Mouse (Mus musculus) embryonic facial prominence, embryonic 12.5 days (tissue): ENCODE measurements around the gene Pmepa1. TPM values are rescaled to one million over a fixed set of nuclear protein-coding genes. Genes with fewer than 3 reads are reported as not detected.
A peak's percentile ranks its signal among the peaks of the same experiment; 100 is the strongest.

Source experiments
- ATAC-seq: fragments of 200-750 bp; cut with Nextera tagmentation; 2 replicates; pipeline ENCODE4 v1.8.0; 2017; ENCODE audit not compliant: insufficient number of reproducible peaks, insufficient read depth, low FRiP score, low TSS enrichment
- H3K27ac ChIP-seq: fragments of 300-500 bp; sonication (generic); 2 replicates; pipeline ENCODE4 v1.5.1; 2016; ENCODE audit warnings: mild to moderate bottlenecking
- H3K27me3 ChIP-seq: fragments of 300-500 bp; sonication (generic); 2 replicates; pipeline ENCODE4 v1.6.1; 2016; ENCODE audit warnings: mild to moderate bottlenecking, moderate library complexity
- H3K36me3 ChIP-seq: fragments of 300-500 bp; sonication (generic); 2 replicates; pipeline ENCODE4 v1.6.1; 2016; ENCODE audit warnings: mild to moderate bottlenecking
- H3K4me1 ChIP-seq: fragments of 300-500 bp; sonication (generic); 2 replicates; pipeline ENCODE4 v1.6.1; 2016
- H3K4me2 ChIP-seq: fragments of 300-500 bp; sonication (generic); replicated peaks from 2 replicates; pipeline ENCODE4 v1.6.1; 2016; ENCODE audit warnings: mild to moderate bottlenecking, moderate library complexity
- H3K4me3 ChIP-seq: fragments of 300-500 bp; sonication (generic); 2 replicates; pipeline ENCODE4 v1.5.1; 2016; ENCODE audit warnings: mild to moderate bottlenecking
- H3K9ac ChIP-seq: fragments of 300-500 bp; sonication (generic); 2 replicates; pipeline ENCODE4 v1.6.1; 2016; ENCODE audit warnings: mild to moderate bottlenecking, moderate library complexity
- H3K9me3 ChIP-seq: fragments of 300-500 bp; sonication (generic); 2 replicates; pipeline ENCODE4 v1.6.1; 2016; ENCODE audit warnings: mild to moderate bottlenecking, moderate library complexity
- WGBS: fragments of 180-500 bp; shearing (Covaris S2); methylation state at CpG from one replicate; pipeline ENCODE4 v1.1.7; 2016; 5-methylcytosine and 5-hydroxymethylcytosine counted together
- polyA plus RNA-seq: library from polyadenylated mRNA; unstranded; fragments of >200 nt; fragmentation: Nextera tagmentation; extraction: Ambion mirVana; gene quantifications from 2 replicates; pipeline ENCODE4 v1.2.1, GENCODE M21; 2016

The Pmepa1 gene
- polyA plus RNA-seq, 1 experiment from 2014 or later: 5.8 TPM

GRCm38 (mm10) chr2:173249965-173250364 lies 26.4 kb downstream of the Pmepa1 start:
- Histone ChIP-seq H3K9me3 (no peaks in the 10 kb centered on the region), H3K27ac (no peak overlapping the region), H3K36me3 (no peaks in the 10 kb centered on the region), H3K27me3 (no peaks in the 10 kb centered on the region), H3K4me3 (no peak overlapping the region), H3K4me2 (no peak overlapping the region), H3K4me1 (peaks cover 91% of the 10 kb centered on the region), H3K9ac (no peak overlapping the region)
- no peak for ATAC-seq
- WGBS: 60% methylated on average over 8 of the region's 8 CpGs

DNA sequence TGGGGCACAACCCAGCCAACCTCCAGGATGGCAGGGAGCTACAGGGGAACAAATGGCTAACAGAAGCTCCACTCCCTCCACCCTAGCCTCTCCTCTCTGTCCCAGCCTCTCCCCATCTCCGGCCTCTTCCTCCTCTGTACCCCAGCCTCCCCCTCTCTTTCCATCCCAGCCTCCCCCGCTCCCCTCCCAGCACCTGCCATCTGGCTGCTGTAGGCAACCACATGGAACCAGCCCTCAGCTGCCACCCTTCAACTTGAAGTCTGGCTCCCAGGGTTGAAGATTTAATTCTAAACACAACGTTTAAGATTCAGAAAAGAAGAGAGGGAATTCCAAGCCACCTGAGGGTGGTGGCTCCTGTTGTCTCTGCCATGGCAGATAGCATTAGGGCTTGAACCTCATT lies 26.9 kb downstream of the Pmepa1 start:
- no peak for ATAC-seq
- WGBS: 62% methylated on average over 3 of the region's 3 CpGs
- H3K9ac ChIP-seq: no peak overlapping the region
- no peaks in the 10 kb centered on the region for H3K36me3 ChIP-seq
- H3K4me3 ChIP-seq: no peak overlapping the region
- H3K9me3 ChIP-seq: no peaks in the 10 kb centered on the region
- no peaks in the 10 kb centered on the region for H3K27me3 ChIP-seq
- H3K27ac ChIP-seq: no peak overlapping the region
- peaks cover 86% of the 10 kb centered on the region for H3K4me1 ChIP-seq
- no peak overlapping the region for H3K4me2 ChIP-seq

DNA sequence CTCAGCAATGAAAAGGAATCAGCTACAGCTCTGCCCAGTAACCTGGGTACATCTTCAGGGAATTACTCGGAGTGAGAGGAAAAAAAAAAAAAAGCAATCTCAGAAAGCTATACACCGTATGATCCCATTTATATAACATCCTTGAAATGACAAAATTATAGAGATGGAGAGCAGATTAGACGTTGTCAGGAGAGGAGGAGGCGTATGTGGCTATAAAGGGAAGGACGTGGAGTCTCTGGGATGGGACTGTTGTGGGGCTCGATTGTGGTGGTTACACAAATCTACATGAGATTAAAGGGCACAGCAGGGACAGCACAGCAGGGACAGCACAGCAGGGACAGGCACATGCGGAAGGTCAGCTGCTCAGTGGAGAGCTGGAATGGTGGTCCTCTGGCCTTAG lies 27.5 kb downstream of the Pmepa1 start:
- WGBS: 75% methylated on average over 7 of the region's 7 CpGs
- peaks cover 82% of the 10 kb centered on the region for H3K4me1 ChIP-seq
- no peaks in the 10 kb centered on the region for H3K9me3 ChIP-seq

DNA sequence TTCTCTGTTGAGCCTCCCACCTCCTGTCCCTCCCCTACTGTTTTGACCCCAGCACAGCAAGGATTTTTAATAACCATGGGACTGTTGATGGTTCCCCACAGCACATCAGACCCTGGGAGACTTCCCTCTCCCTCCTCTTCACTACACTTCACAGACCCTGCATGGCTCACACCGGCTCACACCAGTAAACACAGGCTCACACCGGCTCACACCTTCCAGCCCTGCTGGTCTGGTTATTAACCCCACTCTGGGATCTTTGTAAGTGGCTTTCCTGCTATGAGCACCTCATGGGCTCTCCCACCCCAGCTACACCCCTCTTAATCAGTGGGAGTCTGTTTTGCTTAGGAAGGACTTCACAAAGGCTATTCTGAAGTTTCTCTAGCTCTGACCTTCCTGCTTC lies 28.4 kb downstream of the Pmepa1 start:
- peak overlapping the region; percentile 54; the same call in 1 of the 2 replicates for H3K27ac ChIP-seq
- H3K9ac ChIP-seq: no peak overlapping the region
- H3K27me3 ChIP-seq: no peaks in the 10 kb centered on the region
- no peaks in the 10 kb centered on the region for H3K9me3 ChIP-seq
- ATAC-seq: no peak
- peaks cover 82% of the 10 kb centered on the region for H3K4me1 ChIP-seq
- H3K4me2 ChIP-seq: no peak overlapping the region
- H3K36me3 ChIP-seq: no peaks in the 10 kb centered on the region
- WGBS: 44% methylated on average over 2 of the region's 2 CpGs
- no peak overlapping the region for H3K4me3 ChIP-seq

More for the DNA sequence above, 27.5 kb downstream of the Pmepa1 start:
- no peaks in the 10 kb centered on the region for H3K36me3 ChIP-seq
- no peak overlapping the region for H3K9ac ChIP-seq
- H3K27ac ChIP-seq: no peak overlapping the region
- H3K4me3 ChIP-seq: no peak overlapping the region
- no peaks in the 10 kb centered on the region for H3K27me3 ChIP-seq
- no peak overlapping the region for H3K4me2 ChIP-seq
- ATAC-seq: no peak

DNA sequence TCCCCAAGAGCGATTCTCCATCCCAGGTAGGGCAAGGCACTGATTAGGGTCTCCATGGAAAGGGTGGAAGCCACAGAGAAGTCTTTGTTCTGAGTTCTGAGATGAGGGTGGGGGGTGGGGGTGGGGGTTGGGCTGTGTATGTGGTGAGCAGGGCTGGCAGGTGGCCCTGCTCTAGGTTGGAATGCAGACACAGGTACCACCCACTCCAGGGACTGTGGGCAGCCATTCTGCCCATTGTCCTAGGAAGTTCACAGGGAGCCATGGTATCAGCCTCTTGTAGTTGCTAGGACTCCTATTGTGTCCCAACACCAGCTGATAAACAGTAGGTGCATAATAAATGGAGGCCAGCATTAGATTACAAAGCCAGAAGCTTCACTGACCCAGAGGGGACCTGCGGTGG lies 29.1 kb downstream of the Pmepa1 start:
- no peaks in the 10 kb centered on the region for H3K36me3 ChIP-seq
- WGBS: 25% methylated on average over 2 of the region's 2 CpGs
- no peak for ATAC-seq
- peaks cover 79% of the 10 kb centered on the region for H3K4me1 ChIP-seq
- peak overlapping the region; percentile 5; the same call in 1 of the 2 replicates for H3K27ac ChIP-seq
- no peaks in the 10 kb centered on the region for H3K27me3 ChIP-seq
- no peaks in the 10 kb centered on the region for H3K9me3 ChIP-seq
- H3K4me2 ChIP-seq: no peak overlapping the region
- no peak overlapping the region for H3K9ac ChIP-seq
- H3K4me3 ChIP-seq: no peak overlapping the region

- H3K9ac ChIP-seq: no peak overlapping the region
- H3K4me3 ChIP-seq: no peak overlapping the region
- no peaks in the 10 kb centered on the region for H3K36me3 ChIP-seq
- ATAC-seq: no peak
- H3K27me3 ChIP-seq: no peaks in the 10 kb centered on the region
- WGBS: 59% methylated on average over 8 of the region's 8 CpGs
- H3K27ac ChIP-seq: no peak overlapping the region
- no peak overlapping the region for H3K4me2 ChIP-seq
- H3K4me1 ChIP-seq: peaks cover 74% of the 10 kb centered on the region
- H3K9me3 ChIP-seq: no peaks in the 10 kb centered on the region
These were observed 29.6 kb downstream of the Pmepa1 start for GRCm38 (mm10) chr2:173246688-173247087.

- no peaks in the 10 kb centered on the region for H3K27me3 ChIP-seq
- WGBS: 88% methylated on average over 20 of the region's 20 CpGs
These were observed 31.1 kb downstream of the Pmepa1 start for GRCm38 (mm10) chr2:173245258-173245657.

GRCm38 (mm10) chr2:173244108-173244507 lies 32.2 kb downstream of the Pmepa1 start:
- H3K27me3 ChIP-seq: no peaks in the 10 kb centered on the region
- WGBS: 61% methylated on average over 3 of the region's 3 CpGs
- H3K9me3 ChIP-seq: no peaks in the 10 kb centered on the region
- H3K36me3 ChIP-seq: no peaks in the 10 kb centered on the region
- H3K4me2 ChIP-seq: no peak overlapping the region
- no peak for ATAC-seq
- no peak overlapping the region for H3K9ac ChIP-seq
- H3K4me1 ChIP-seq: peaks cover 63% of the 10 kb centered on the region
- no peak overlapping the region for H3K4me3 ChIP-seq
- no peak overlapping the region for H3K27ac ChIP-seq

More at GRCm38 (mm10) chr2:173245258-173245657, 31.1 kb downstream of the Pmepa1 start:
- H3K4me2 ChIP-seq: no peak overlapping the region
- H3K36me3 ChIP-seq: no peaks in the 10 kb centered on the region
- no peak overlapping the region for H3K27ac ChIP-seq
- H3K4me3 ChIP-seq: no peak overlapping the region
- no peak for ATAC-seq
- no peaks in the 10 kb centered on the region for H3K9me3 ChIP-seq
- H3K9ac ChIP-seq: no peak overlapping the region
- H3K4me1 ChIP-seq: peaks cover 66% of the 10 kb centered on the region

- WGBS: 74% methylated on average over 9 of the region's 9 CpGs
- H3K4me1 ChIP-seq: peaks cover 67% of the 10 kb centered on the region
- no peak for ATAC-seq
- H3K27me3 ChIP-seq: no peaks in the 10 kb centered on the region
- no peak overlapping the region for H3K4me3 ChIP-seq
- no peaks in the 10 kb centered on the region for H3K9me3 ChIP-seq
- H3K9ac ChIP-seq: no peak overlapping the region
- no peak overlapping the region for H3K27ac ChIP-seq
- H3K4me2 ChIP-seq: no peak overlapping the region
- H3K36me3 ChIP-seq: no peaks in the 10 kb centered on the region
These were observed 32.7 kb downstream of the Pmepa1 start for GRCm38 (mm10) chr2:173243616-173244015.

DNA sequence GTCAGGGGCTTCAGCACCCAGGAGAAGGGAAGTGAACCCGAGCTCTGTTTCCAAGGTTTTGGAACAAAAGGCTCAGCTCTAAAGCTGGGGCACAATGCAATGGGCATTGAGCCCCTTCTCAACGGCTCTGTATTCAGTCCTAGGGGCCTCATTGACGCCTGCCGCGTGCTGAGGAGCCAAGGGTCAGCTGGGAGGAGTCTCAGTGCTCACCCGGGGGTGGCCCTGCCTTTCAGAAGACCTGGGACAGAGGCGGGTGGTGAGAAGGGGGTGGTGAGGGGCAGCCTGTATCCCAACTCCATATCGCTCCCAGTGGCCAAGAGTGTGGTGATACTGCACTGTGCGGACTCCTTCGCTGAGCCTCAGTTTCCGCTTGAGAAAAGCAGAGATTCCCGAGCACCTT lies 33.5 kb downstream of the Pmepa1 start:
- H3K36me3 ChIP-seq: no peaks in the 10 kb centered on the region
- H3K9me3 ChIP-seq: no peaks in the 10 kb centered on the region
- ATAC-seq: no peak
- WGBS: 21% methylated on average over 12 of the region's 12 CpGs
- no peak overlapping the region for H3K4me2 ChIP-seq
- no peaks in the 10 kb centered on the region for H3K27me3 ChIP-seq
- no peak overlapping the region for H3K27ac ChIP-seq
- H3K4me1 ChIP-seq: peaks cover 68% of the 10 kb centered on the region
- no peak overlapping the region for H3K9ac ChIP-seq
- no peak overlapping the region for H3K4me3 ChIP-seq

- no peak for ATAC-seq
- no peaks in the 10 kb centered on the region for H3K9me3 ChIP-seq
- H3K4me1 ChIP-seq: peaks cover 68% of the 10 kb centered on the region
- no peaks in the 10 kb centered on the region for H3K27me3 ChIP-seq
- no peak overlapping the region for H3K9ac ChIP-seq
- 68% methylated on average over 9 of the region's 9 CpGs for WGBS
- no peak overlapping the region for H3K4me3 ChIP-seq
- H3K27ac ChIP-seq: no peak overlapping the region
- H3K36me3 ChIP-seq: no peaks in the 10 kb centered on the region
- H3K4me2 ChIP-seq: no peak overlapping the region
These were observed 35.6 kb downstream of the Pmepa1 start for GRCm38 (mm10) chr2:173240738-173241137.

- H3K4me1 ChIP-seq: peaks cover 73% of the 10 kb centered on the region
These were observed 37.8 kb downstream of the Pmepa1 start for GRCm38 (mm10) chr2:173238522-173238921.

More at GRCm38 (mm10) chr2:173238522-173238921, 37.8 kb downstream of the Pmepa1 start:
- Histone ChIP-seq H3K36me3 (no peaks in the 10 kb centered on the region), H3K9me3 (no peaks in the 10 kb centered on the region), H3K9ac (no peak overlapping the region), H3K27me3 (no peaks in the 10 kb centered on the region), H3K4me2 (no peak overlapping the region), H3K27ac (no peak overlapping the region), H3K4me3 (no peak overlapping the region)
- WGBS: 12% methylated on average over 14 of the region's 14 CpGs
- ATAC-seq: no peak
